ENCODE assay signal across 8 mouse cellular contexts in genomic region chr2:181598454-181599351, GRCm38 (mm10). TPM values are rescaled to one million over a fixed set of nuclear protein-coding genes. Genes with fewer than 3 reads are reported as not detected.
DNase-seq lines count a peak whose midpoint lies in the region; ATAC-seq and TF ChIP-seq lines count a peak whose summit lies in the region.

Samd10 (minus strand) TSS chr2:181599212.

- peak within 1 kb of the TSS; percentile 92 for H3K4me2 ChIP-seq in forebrain, embryonic 11.5 days (ENCODE audit: low read depth, low read length, severe bottlenecking)
- H3K4me2 ChIP-seq in hindbrain, embryonic 16.5 days (ENCODE audit: low read length): peak within 1 kb of the TSS; percentile 92

- peaks cover 15% of the 10 kb centered on the region for H3K79me2 ChIP-seq in MEL (ENCODE audit: control insufficient read depth, insufficient read depth, low read length, poor library complexity)

- no peaks in the 10 kb centered on the region for H3K27me3 ChIP-seq in MEL (ENCODE audit: control insufficient read depth in 1 of 2, insufficient read depth in 2 of 2, low read length in 2 of 2)
- H3K27me3 ChIP-seq in forebrain, embryonic 11.5 days (ENCODE audit: control insufficient read depth, insufficient read depth, low read length): no peaks in the 10 kb centered on the region
- no peaks in the 10 kb centered on the region for H3K27me3 ChIP-seq in hindbrain, embryonic 16.5 days (replicated peaks; ENCODE audit: control insufficient read depth, insufficient read depth, low read length)

- no peak for TF ChIP-seq CTCF in MEL (IDR thresholded peaks at IDR 0.05 in 2 of 3, conservative IDR thresholded peaks at IDR 0.05 in 1 of 3; ENCODE audit: control insufficient read depth in 1 of 3, insufficient read depth in 1 of 3, low read depth in 2 of 3, low read length in 3 of 3, poor library complexity in 1 of 3, severe bottlenecking in 1 of 3)
- no peak for TF ChIP-seq CTCF in bone marrow, adult 2 months (IDR thresholded peaks at IDR 0.05; ENCODE audit: control insufficient read depth, insufficient read depth, low read length)
- TF ChIP-seq CTCF in left cerebral cortex, adult 2 months (IDR thresholded peaks at IDR 0.05): peak; percentile 39

- TF ChIP-seq RAD21 in MEL (IDR thresholded peaks at IDR 0.05; ENCODE audit: low read depth, low read length): no peak

- H3K9me3 ChIP-seq in MEL (replicated peaks; ENCODE audit: insufficient read depth, low read length): no peaks in the 10 kb centered on the region
- H3K9me3 ChIP-seq in forebrain, embryonic 11.5 days (ENCODE audit: control insufficient read depth, low read length): no peaks in the 10 kb centered on the region
- no peaks in the 10 kb centered on the region for H3K9me3 ChIP-seq in hindbrain, embryonic 16.5 days (ENCODE audit: control insufficient read depth, low read length)

- peaks cover 6 to 23% of the 10 kb centered on the region in 2 experiments for H3K4me1 ChIP-seq in MEL (ENCODE audit: control insufficient read depth in 1 of 2, insufficient read depth in 2 of 2, low read length in 2 of 2)
- H3K4me1 ChIP-seq in bone marrow, adult 2 months (ENCODE audit: control insufficient read depth, insufficient read depth, low read length): peaks cover 1% of the 10 kb centered on the region; the same call in 1 of the 2 replicates
- H3K4me1 ChIP-seq in forebrain, embryonic 11.5 days (replicated peaks; ENCODE audit: control insufficient read depth, insufficient read depth, low read length): peaks cover 10% of the 10 kb centered on the region; the same call in 1 of the 2 replicates
- H3K4me1 ChIP-seq in hindbrain, embryonic 16.5 days (ENCODE audit: control insufficient read depth, insufficient read depth, low read depth, low read length): peaks cover 33% of the 10 kb centered on the region

- no peak for TF ChIP-seq EP300 in MEL (IDR thresholded peaks at IDR 0.05; ENCODE audit: low read depth in 1 of 2, low read length in 2 of 2)

- peak; percentile 59 for DNase-seq in MEL (ENCODE audit: low read depth, low spot score)
- DNase-seq in forebrain, embryonic 11.5 days (ENCODE audit: low spot score): peak; percentile 85
- DNase-seq in left cerebral cortex, adult 2 months (ENCODE audit: extremely low spot score in 1 of 2, low spot score in 2 of 2): peak; percentile 71 to 74
- peak; percentile 81 for DNase-seq in lung, postnatal 36 days
- DNase-seq in right cerebral cortex, adult 18-20 months: peak; percentile 76
- DNase-seq in c-Kit-positive CD71-positive TER-119-positive erythroid progenitor cells, embryonic 14.5 days (ENCODE audit: low spot score): no peak

- TF ChIP-seq POLR2A in MEL (IDR thresholded peaks at IDR 0.05; ENCODE audit: control insufficient read depth in 1 of 2, insufficient read depth in 1 of 2, low read depth in 1 of 2, low read length in 2 of 2, poor library complexity in 1 of 2): 0 out of 4 replicates have a peak, but pooled peaks of 1 of the 2 experiments have one; percentile 38
- TF ChIP-seq POLR2A in bone marrow, adult 2 months (IDR thresholded peaks at IDR 0.05; ENCODE audit: borderline replicate concordance, control insufficient read depth, low read depth, low read length): no peak

- no peak within 1 kb of the TSS for H3K27ac ChIP-seq in MEL (ENCODE audit: control insufficient read depth, low read depth, low read length)
- peak within 1 kb of the TSS; percentile 97 for H3K27ac ChIP-seq in bone marrow, adult 2 months (ENCODE audit: control insufficient read depth, insufficient read depth, low read depth, low read length, poor library complexity)
- peak within 1 kb of the TSS; percentile 74 for H3K27ac ChIP-seq in forebrain, embryonic 11.5 days (ENCODE audit: low read depth, low read length)
- H3K27ac ChIP-seq in hindbrain, embryonic 16.5 days (ENCODE audit: low read depth, low read length): peak within 1 kb of the TSS; percentile 94
- H3K27ac ChIP-seq in left cerebral cortex, adult 2 months: peak within 1 kb of the TSS; percentile 94

- WGBS in bone marrow, adult 2 months: under 1% methylated on average over 71 of the region's 71 CpGs
- 1% methylated on average over 71 of the region's 71 CpGs for WGBS in forebrain, embryonic 11.5 days
- WGBS in hindbrain, embryonic 16.5 days: 2% methylated on average over 71 of the region's 71 CpGs

- peak within 1 kb of the TSS; percentile 70 to 86 for H3K4me3 ChIP-seq in MEL (ENCODE audit: control insufficient read depth in 1 of 2, insufficient read depth in 1 of 2, low read depth in 2 of 2, low read length in 2 of 2)
- H3K4me3 ChIP-seq in bone marrow, adult 2 months (replicated peaks; ENCODE audit: control insufficient read depth, low read depth, low read length): peak within 1 kb of the TSS; percentile 73
- peak within 1 kb of the TSS; percentile 66 for H3K4me3 ChIP-seq in forebrain, embryonic 11.5 days (ENCODE audit: low read depth, low read length)
- peak within 1 kb of the TSS; percentile 79 for H3K4me3 ChIP-seq in hindbrain, embryonic 16.5 days (ENCODE audit: low read length)
- H3K4me3 ChIP-seq in left cerebral cortex, adult 2 months: peak within 1 kb of the TSS; percentile 84

- peak within 1 kb of the TSS; percentile 70 for H3K9ac ChIP-seq in MEL (ENCODE audit: control insufficient read depth, low read depth, low read length, poor library complexity, severe bottlenecking)
- peak within 1 kb of the TSS; percentile 95 for H3K9ac ChIP-seq in forebrain, embryonic 11.5 days (ENCODE audit: low read length)
- H3K9ac ChIP-seq in hindbrain, embryonic 16.5 days (ENCODE audit: low read depth, low read length): peak within 1 kb of the TSS; percentile 94

- H3K36me3 ChIP-seq in MEL (ENCODE audit: control insufficient read depth in 1 of 2, insufficient read depth in 2 of 2, low read length in 2 of 2): peaks cover 0 to 15% of the 10 kb centered on the region in 2 experiments; a peak in 2 of 4 replicates
- no peaks in the 10 kb centered on the region; the same call in 1 of the 2 replicates for H3K36me3 ChIP-seq in forebrain, embryonic 11.5 days (ENCODE audit: control insufficient read depth, insufficient read depth, low read length)
- H3K36me3 ChIP-seq in hindbrain, embryonic 16.5 days (ENCODE audit: control insufficient read depth, insufficient read depth, low read length): peaks cover 3% of the 10 kb centered on the region; the same call in 1 of the 2 replicates

- peak; percentile 24 for ATAC-seq in forebrain, embryonic 11.5 days (replicated peaks; ENCODE audit: low FRiP score)
- ATAC-seq in hindbrain, embryonic 16.5 days: peak; percentile 45

- intact Hi-C loops in left cerebral cortex, adult 2 months (cut with DNase I): loop anchor here (5.0 kb wide), 2 partner anchors 206 to 411 kb away; partner anchors contain the start of gene Ppdpf

TF ChIP-seq in MEL, 35 proteins besides CTCF, POLR2A, EP300 and RAD21:
- TF ChIP-seq MXI1 (IDR thresholded peaks at IDR 0.05; ENCODE audit: low read depth, low read length) (0 out of 2 replicates have a peak, but pooled peaks have one; percentile 30), HCFC1 (IDR thresholded peaks at IDR 0.05; ENCODE audit: low read depth, low read length) (peak; percentile 5; the same call in 1 of the 2 replicates), CHD1 (IDR thresholded peaks at IDR 0.05; ENCODE audit: low read depth, low read length) (no peak), ETS1 (IDR thresholded peaks at IDR 0.05; ENCODE audit: low read depth, low read length) (no peak), NRF1 (IDR thresholded peaks at IDR 0.05; ENCODE audit: insufficient read depth, low read depth, low read length, poor library complexity, severe bottlenecking) (peak; percentile 54)
TF ChIP-seq in MEL: peak in this region for 3.

RNA-seq across cellular contexts. Expression of gene Samd10, which starts in this region (rescaled TPM):
- total RNA-seq in MEL (2012; rRNA removed): 0.56 and 0.89 TPM in 2 replicates
- 1 to 10 TPM in 1 of 2 experiments, not detected in 1; 4.6 TPM for polyA plus RNA-seq in MEL (2012; ENCODE audit: insufficient read depth in 1 of 2, insufficient read length in 2 of 2, low read depth in 1 of 2, low replicate concordance in 2 of 2, missing spikeins in 1 of 2)
- polyA plus RNA-seq in bone marrow, adult 2 months (2011; ENCODE audit: insufficient read depth, insufficient read length, low replicate concordance, missing spikeins): 0.75 and 6.5 TPM in 2 replicates
- polyA plus RNA-seq in forebrain, embryonic 11.5 days (2014; fragmentation: Nextera tagmentation; extraction: Ambion mirVana): 52.0 and 58.5 TPM in 2 replicates
- polyA plus RNA-seq in hindbrain, embryonic 16.5 days (2015; fragmentation: Nextera tagmentation; extraction: Ambion mirVana): 192 and 201 TPM in 2 replicates
- 10 to 100 TPM; 21.5 to 22.0 TPM for total RNA-seq in left cerebral cortex, adult 2 months (2021)

Comparison
In these comparisons a context has a peak if more than half of its experiments do, and no peak if none do; other contexts are left out.
1. RNA of gene Samd10 (total RNA-seq): 21.5 to 22.0 TPM in left cerebral cortex, adult 2 months; 0.56 to 0.89 TPM in MEL; every median in the first group is over 10 times any median in the second.
2. Peak in every context shown above with its lines, with median percentiles within 50 percentile points of each other: H3K4me3 ChIP-seq and H3K9ac ChIP-seq.